In genomic region chr2:105333976-105334713, GRCm38 (mm10) we compare ENCODE assay signal across 9 mouse cellular contexts.
DNase-seq lines count a peak whose midpoint lies in the region; ATAC-seq and TF ChIP-seq lines count a peak whose summit lies in the region.
"Had no signal": no experiment of that assay in that cellular context is flagged by ENCODE, and none has a peak within 500 bp of the region (broad histone marks: within the 10 kb centered on the region; RNA-seq: fewer than 3 reads in every experiment).

No protein-coding gene starts in this region.

- WGBS in forebrain, embryonic 12.5 days = 19% methylated on average over 10 of the region's 10 CpGs

- peak; percentile 88 for TF ChIP-seq CTCF in left cerebral cortex, adult 2 months (IDR thresholded peaks at IDR 0.05)

- no peak overlapping the region for H3K4me3 ChIP-seq in forebrain, embryonic 12.5 days (replicated peaks)
- no peak overlapping the region for H3K4me3 ChIP-seq in left cerebral cortex, adult 2 months
- H3K4me3 ChIP-seq: erythroblast, embryonic 14.5 days had no signal

- H3K27me3 ChIP-seq in forebrain, embryonic 12.5 days = peaks cover 26% of the 10 kb centered on the region

- intact Hi-C loops in left cerebral cortex, adult 2 months (cut with DNase I) = loop anchor here (1.0 to 5.0 kb wide), 3 partner anchors 94 to 858 kb away; no protein-coding TSS in a partner anchor

- peak overlapping the region; percentile 43; the same call in 1 of the 2 replicates for H3K27ac ChIP-seq in forebrain, embryonic 12.5 days
- H3K27ac ChIP-seq in left cerebral cortex, adult 2 months = no peak overlapping the region

- no peak overlapping the region for H3K9ac ChIP-seq in forebrain, embryonic 12.5 days

- no peaks in the 10 kb centered on the region for H3K9me3 ChIP-seq in forebrain, embryonic 12.5 days

- H3K4me1 ChIP-seq in forebrain, embryonic 12.5 days = peaks cover 22% of the 10 kb centered on the region

- peak; percentile 60 for DNase-seq in ovary, postnatal 14 days (ENCODE audit: low spot score)
- DNase-seq in ovary, postnatal 10 days (ENCODE audit: low spot score) = no peak
- DNase-seq in brain, adult 2 months (ENCODE audit: low read depth, low spot score) = peak; percentile 79
- DNase-seq in left cerebral cortex, adult 2 months (ENCODE audit: extremely low spot score in 1 of 2, low spot score in 2 of 2) = peak; percentile 45 to 46
- DNase-seq in skeletal muscle tissue, adult 2 months (ENCODE audit: low read depth, low spot score) = peak; percentile 47

- H3K36me3 ChIP-seq in forebrain, embryonic 12.5 days (replicated peaks) = no peaks in the 10 kb centered on the region

- H3K4me2 ChIP-seq in forebrain, embryonic 12.5 days = no peak overlapping the region

- ATAC-seq in forebrain, embryonic 12.5 days (ENCODE audit: low FRiP score) = peak; percentile 78
- peak; percentile 64 for ATAC-seq in inflammation-experienced regulatory T-cells, adult 6 months
- peak; percentile 89 for ATAC-seq in megakaryocyte-erythroid progenitor cell, adult 5-6 weeks (replicated peaks; ENCODE audit: low FRiP score, low TSS enrichment, poor library complexity, severe bottlenecking)
